Mouse (Mus musculus): ENCODE measurements around the gene Rftn1. TPM values are rescaled to one million over a fixed set of nuclear protein-coding genes. Genes with fewer than 3 reads are reported as not detected.

The Rftn1 gene
- total and polyA plus RNA-seq, 3 experiments = 52.5 to 80.6 (median 60.5) TPM

DNA sequence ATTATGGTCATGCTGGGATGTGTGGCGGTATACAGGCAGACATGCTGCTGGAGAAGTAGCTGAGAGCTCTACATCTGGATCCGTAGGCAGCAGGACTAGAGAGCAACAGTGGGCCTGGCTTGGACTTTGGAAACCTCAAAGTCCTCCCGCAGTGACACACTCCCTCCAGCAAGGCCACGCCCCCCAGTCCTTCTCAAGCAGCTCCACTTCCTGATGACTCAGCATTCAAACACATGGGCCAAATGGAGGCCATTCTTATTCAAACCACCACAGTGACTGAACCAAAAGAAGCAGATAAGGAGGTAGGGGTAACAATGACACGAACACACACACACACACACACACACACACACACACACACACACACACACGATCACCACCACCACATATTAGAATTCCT is 17.7 kb downstream of the Rftn1 start:
- Histone ChIP-seq H3K79me2 (replicated peaks; ENCODE audit: control insufficient read depth, extremely low read depth, insufficient read depth, poor library complexity, severe bottlenecking) (peaks cover 99% of the 10 kb centered on the region), H3K36me3 (replicated peaks in 1 of 2; ENCODE audit: control insufficient read depth in 1 of 2, insufficient read depth in 1 of 2, low read length in 1 of 2) (peaks cover 87 to 99% of the 10 kb centered on the region in 2 experiments), H3K9me3 (replicated peaks; ENCODE audit: low read length) (peaks cover 56% of the 10 kb centered on the region), H3K27ac (ENCODE audit: insufficient read depth, low read depth) (no peak overlapping the region), H3K9ac (ENCODE audit: insufficient read depth, low read depth) (no peak overlapping the region), H3K4me3 (replicated peaks in 1 of 3; ENCODE audit: low read depth in 2 of 3, low read length in 2 of 3, poor library complexity in 1 of 3) (no peak overlapping the region), H3K4me2 (ENCODE audit: insufficient read depth, low read depth, poor library complexity, severe bottlenecking) (no peak overlapping the region), H3K27me3 (replicated peaks) (no peaks in the 10 kb centered on the region), H3K4me1 (ENCODE audit: control insufficient read depth in 1 of 2, insufficient read depth in 2 of 2) (peaks cover 27 to 77% of the 10 kb centered on the region in 2 experiments)
- no peak for TF ChIP-seq BHLHE40 (IDR thresholded peaks at IDR 0.05; ENCODE audit: low read depth, low read length)
- TF ChIP-seq MAFK (IDR thresholded peaks at IDR 0.05; ENCODE audit: insufficient replicate concordance, low read length) = peak; percentile 86; the same call in 1 of the 2 replicates
- DNase-seq (ENCODE audit: extremely low read depth) = no peak
- dilution Hi-C loops (cut with MboI; ENCODE audit: extremely low pct_ligation_motif_present, extremely low pct_unique_long_range_greater_than_20kb, low sequenced_read_pairs) = no loop called here
- in situ Hi-C loops (cut with MboI; ENCODE audit: low pct_ligation_motif_present, low pct_unique_long_range_greater_than_20kb, low sequenced_read_pairs) = no loop called here

DNA sequence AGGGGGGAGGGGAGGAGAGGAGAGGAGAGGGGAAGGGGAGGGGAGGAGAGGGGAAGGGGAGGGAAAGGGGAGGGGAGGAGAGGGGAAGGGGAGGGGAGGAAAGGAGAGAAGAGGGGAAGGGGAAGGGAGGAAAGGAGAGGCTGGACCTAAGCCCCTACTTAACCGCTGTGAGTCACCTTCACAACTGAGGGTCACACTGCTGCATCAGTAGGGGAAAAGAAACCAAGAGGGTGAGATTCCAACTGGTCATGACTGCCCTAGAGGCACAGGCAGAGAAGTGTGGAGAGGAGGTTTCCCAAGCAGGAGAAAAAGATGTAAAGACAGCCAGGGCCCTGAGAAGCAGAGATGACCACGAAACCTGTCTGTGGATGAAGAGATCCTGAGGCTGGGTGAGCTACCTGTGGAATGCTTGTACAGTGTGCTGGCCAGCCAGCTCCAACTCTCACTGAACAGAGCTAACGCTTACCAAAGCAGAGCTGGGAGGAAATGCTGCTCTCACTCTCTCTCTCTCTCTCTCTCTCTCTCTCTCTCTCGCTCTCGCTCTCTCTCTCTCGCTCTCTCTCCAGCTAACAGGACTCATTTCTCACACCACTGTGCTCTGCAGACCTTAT is 19.4 kb downstream of the Rftn1 start:
- Histone ChIP-seq H3K9ac (ENCODE audit: insufficient read depth, low read depth) (no peak overlapping the region), H3K79me2 (replicated peaks; ENCODE audit: control insufficient read depth, extremely low read depth, insufficient read depth, poor library complexity, severe bottlenecking) (peaks cover 99% of the 10 kb centered on the region), H3K4me3 (replicated peaks in 1 of 3; ENCODE audit: low read depth in 2 of 3, low read length in 2 of 3, poor library complexity in 1 of 3) (peak overlapping the region in 2 of 3 experiments; percentile 5 to 27), H3K4me1 (ENCODE audit: control insufficient read depth in 1 of 2, insufficient read depth in 2 of 2) (peaks cover 27 to 87% of the 10 kb centered on the region in 2 experiments), H3K9me3 (replicated peaks; ENCODE audit: low read length) (peaks cover 39% of the 10 kb centered on the region), H3K27ac (ENCODE audit: insufficient read depth, low read depth) (peak overlapping the region; percentile 70), H3K4me2 (ENCODE audit: insufficient read depth, low read depth, poor library complexity, severe bottlenecking) (peak overlapping the region; percentile 16; the same call in 1 of the 2 replicates), H3K27me3 (replicated peaks) (no peaks in the 10 kb centered on the region), H3K36me3 (replicated peaks in 1 of 2; ENCODE audit: control insufficient read depth in 1 of 2, insufficient read depth in 1 of 2, low read length in 1 of 2) (peaks cover 86 to 99% of the 10 kb centered on the region in 2 experiments)
- no peak for TF ChIP-seq MAFK (IDR thresholded peaks at IDR 0.05; ENCODE audit: insufficient replicate concordance, low read length)
- no peak for TF ChIP-seq KAT2A (IDR thresholded peaks at IDR 0.05; ENCODE audit: insufficient replicate concordance, low read length)
- TF ChIP-seq MXI1 (IDR thresholded peaks at IDR 0.05; ENCODE audit: low read depth, low read length) = no peak
- no peak for TF ChIP-seq JUND (conservative IDR thresholded peaks at IDR 0.05; ENCODE audit: low read depth, low read length)
- no peak for TF ChIP-seq TBP (conservative IDR thresholded peaks at IDR 0.05; ENCODE audit: low read depth, low read length)
- TF ChIP-seq ELF1 (IDR thresholded peaks at IDR 0.05; ENCODE audit: low read depth, low read length) = no peak
- no peak for TF ChIP-seq RAD21 (IDR thresholded peaks at IDR 0.05; ENCODE audit: low read depth, low read length)
- TF ChIP-seq CHD2 (IDR thresholded peaks at IDR 0.05; ENCODE audit: low read length) = no peak
- TF ChIP-seq JUN (IDR thresholded peaks at IDR 0.05; ENCODE audit: insufficient read depth, low read depth, low read length) = no peak
- TF ChIP-seq USF1 (IDR thresholded peaks at IDR 0.05; ENCODE audit: low read depth, low read length) = no peak
- TF ChIP-seq POLR2AphosphoS2 (IDR thresholded peaks at IDR 0.05; ENCODE audit: low read depth, low read length) = no peak
- TF ChIP-seq UBTF (IDR thresholded peaks at IDR 0.05; ENCODE audit: low read depth, low read length) = no peak
- dilution Hi-C loops (cut with MboI; ENCODE audit: extremely low pct_ligation_motif_present, extremely low pct_unique_long_range_greater_than_20kb, low sequenced_read_pairs) (no loop called here), in situ Hi-C loops (cut with MboI; ENCODE audit: low pct_ligation_motif_present, low pct_unique_long_range_greater_than_20kb, low sequenced_read_pairs) (no loop called here)
- no peak for DNase-seq (ENCODE audit: extremely low read depth)
